Mouse (Mus musculus): ENCODE data around the gene Fdxacb1. TPM values are rescaled to one million over a fixed set of nuclear protein-coding genes. Genes with fewer than 3 reads are reported as not detected.

Gene Fdxacb1
- polyA plus RNA-seq, 2 experiments = 5.2 to 9.4 TPM

GRCm38 (mm10) chr9:50740867-50741784 lies 26.9 kb upstream of the Fdxacb1 start:
- WGBS (ENCODE audit: insufficient replicate concordance) = 71% methylated on average over 14 of the region's 14 CpGs
- H3K36me3 ChIP-seq (replicated peaks; ENCODE audit: control insufficient read depth, insufficient read depth, low read depth) = no peaks in the 10 kb centered on the region

DNA sequence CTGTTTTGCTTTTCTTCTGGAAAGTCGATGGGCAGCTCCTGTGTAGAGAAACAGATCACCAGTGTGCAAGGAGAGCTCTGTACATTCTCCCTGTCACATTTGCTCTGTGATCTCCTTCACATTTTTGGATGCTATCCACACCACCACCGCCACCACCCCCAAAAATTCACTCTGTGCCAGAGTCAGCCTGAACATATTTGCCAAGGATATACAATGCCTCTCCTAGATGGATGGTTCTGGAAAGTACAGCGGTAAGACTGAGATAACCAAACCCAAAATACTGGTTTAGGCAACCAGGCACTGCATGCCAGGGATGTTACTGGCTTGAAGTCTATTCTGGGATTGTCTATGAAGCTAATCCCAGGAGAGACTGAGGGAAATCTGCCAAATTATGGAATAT lies 25.8 kb upstream of the Fdxacb1 start:
- WGBS (ENCODE audit: insufficient replicate concordance) = 59% methylated on average over 3 of the region's 3 CpGs
- no peak overlapping the region for H3K4me3 ChIP-seq (ENCODE audit: insufficient read depth in 1 of 2, low read depth in 2 of 2, low read length in 2 of 2)
- TF ChIP-seq EP300 (IDR thresholded peaks at IDR 0.05; ENCODE audit: low read depth) (no peak), CTCF (IDR thresholded peaks at IDR 0.05; ENCODE audit: low read depth) (no peak)
- peaks cover 4 to 5% of the 10 kb centered on the region in 2 experiments; a peak in 1 of 4 replicates for H3K4me1 ChIP-seq (replicated peaks; ENCODE audit: control insufficient read depth in 2 of 2, insufficient read depth in 2 of 2, low read length in 1 of 2)
- H3K9ac ChIP-seq (replicated peaks) = no peak overlapping the region
- no peak for DNase-seq (ENCODE audit: low read depth in 3 of 3, low spot score in 3 of 3)
- H3K27me3 ChIP-seq (ENCODE audit: control insufficient read depth, insufficient read depth, low read length) = no peaks in the 10 kb centered on the region; the same call in 1 of the 2 replicates
- H3K27ac ChIP-seq = no peak overlapping the region
- H3K9me3 ChIP-seq (ENCODE audit: control insufficient read depth, low read length) = no peaks in the 10 kb centered on the region
- no peak overlapping the region for H3K4me2 ChIP-seq (ENCODE audit: low read depth)
- H3K36me3 ChIP-seq (replicated peaks; ENCODE audit: control insufficient read depth, insufficient read depth, low read depth) = no peaks in the 10 kb centered on the region
- ATAC-seq (ENCODE audit: insufficient read depth) = no peak

More at GRCm38 (mm10) chr9:50740867-50741784, 26.9 kb upstream of the Fdxacb1 start:
- no peaks in the 10 kb centered on the region for H3K9me3 ChIP-seq (ENCODE audit: control insufficient read depth, low read length)
- TF ChIP-seq CTCF (IDR thresholded peaks at IDR 0.05; ENCODE audit: low read depth) = no peak
- TF ChIP-seq EP300 (IDR thresholded peaks at IDR 0.05; ENCODE audit: low read depth) = no peak
- ATAC-seq (ENCODE audit: insufficient read depth) (no peak), DNase-seq (ENCODE audit: low read depth in 3 of 3, low spot score in 3 of 3) (no peak)
- no peak overlapping the region for H3K4me3 ChIP-seq (ENCODE audit: insufficient read depth in 1 of 2, low read depth in 2 of 2, low read length in 2 of 2)
- no peak overlapping the region for H3K9ac ChIP-seq (replicated peaks)
- H3K27me3 ChIP-seq (ENCODE audit: control insufficient read depth, insufficient read depth, low read length) = no peaks in the 10 kb centered on the region; the same call in 1 of the 2 replicates
- H3K27ac ChIP-seq = no peak overlapping the region
- H3K4me1 ChIP-seq (replicated peaks; ENCODE audit: control insufficient read depth in 2 of 2, insufficient read depth in 2 of 2, low read length in 1 of 2) = peaks cover 4 to 5% of the 10 kb centered on the region in 2 experiments; a peak in 1 of 4 replicates
- H3K4me2 ChIP-seq (ENCODE audit: low read depth) = no peak overlapping the region

GRCm38 (mm10) chr9:50742744-50743143 lies 25.3 kb upstream of the Fdxacb1 start:
- 45% methylated on average over 2 of the region's 2 CpGs for whole genome bisulfite sequencing (ENCODE audit: insufficient replicate concordance)
- no peak for DNase-seq (ENCODE audit: low read depth in 3 of 3, low spot score in 3 of 3)
- Histone ChIP-seq H3K4me3 (ENCODE audit: insufficient read depth in 1 of 2, low read depth in 2 of 2, low read length in 2 of 2) (no peak overlapping the region), H3K4me2 (ENCODE audit: low read depth) (no peak overlapping the region), H3K27ac (no peak overlapping the region), H3K27me3 (ENCODE audit: control insufficient read depth, insufficient read depth, low read length) (no peaks in the 10 kb centered on the region; the same call in 1 of the 2 replicates), H3K9me3 (ENCODE audit: control insufficient read depth, low read length) (no peaks in the 10 kb centered on the region), H3K36me3 (replicated peaks; ENCODE audit: control insufficient read depth, insufficient read depth, low read depth) (no peaks in the 10 kb centered on the region), H3K9ac (replicated peaks) (no peak overlapping the region), H3K4me1 (replicated peaks; ENCODE audit: control insufficient read depth in 2 of 2, insufficient read depth in 2 of 2, low read length in 1 of 2) (peaks cover 4 to 5% of the 10 kb centered on the region in 2 experiments; a peak in 1 of 4 replicates)
- ATAC-seq (ENCODE audit: insufficient read depth) = no peak
- TF ChIP-seq EP300 (IDR thresholded peaks at IDR 0.05; ENCODE audit: low read depth) (no peak), CTCF (IDR thresholded peaks at IDR 0.05; ENCODE audit: low read depth) (no peak)

DNA sequence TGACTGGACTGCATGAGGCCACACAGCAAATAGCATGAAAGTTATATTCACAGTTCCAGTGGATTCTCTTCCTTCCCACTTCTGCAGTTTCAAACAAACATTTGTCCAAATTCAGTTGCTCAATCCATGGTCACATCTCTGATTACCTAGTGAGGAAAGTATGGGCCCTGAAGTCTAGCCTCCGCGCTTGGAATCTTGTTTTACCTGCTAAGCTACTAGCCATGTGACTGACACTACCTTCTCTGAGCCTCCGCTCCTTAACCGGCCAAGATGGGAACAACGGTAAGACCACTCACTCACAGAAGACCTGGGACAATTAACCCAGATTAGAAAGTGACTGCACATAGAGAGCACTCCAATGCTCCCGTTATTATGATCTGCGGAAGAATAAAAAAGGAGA lies 22.2 kb upstream of the Fdxacb1 start:
- Histone ChIP-seq H3K27me3 (ENCODE audit: control insufficient read depth, insufficient read depth, low read length) (no peaks in the 10 kb centered on the region; the same call in 1 of the 2 replicates), H3K4me3 (ENCODE audit: insufficient read depth in 1 of 2, low read depth in 2 of 2, low read length in 2 of 2) (peak overlapping the region; percentile 39 to 57), H3K9me3 (ENCODE audit: control insufficient read depth, low read length) (no peaks in the 10 kb centered on the region), H3K36me3 (replicated peaks; ENCODE audit: control insufficient read depth, insufficient read depth, low read depth) (no peaks in the 10 kb centered on the region), H3K4me1 (replicated peaks; ENCODE audit: control insufficient read depth in 2 of 2, insufficient read depth in 2 of 2, low read length in 1 of 2) (no peaks in the 10 kb centered on the region), H3K9ac (replicated peaks) (peak overlapping the region; percentile 40), H3K27ac (no peak overlapping the region), H3K4me2 (ENCODE audit: low read depth) (peak overlapping the region; percentile 35)
- 30% methylated on average over 7 of the region's 7 CpGs for WGBS (ENCODE audit: insufficient replicate concordance)
- DNase-seq (ENCODE audit: low read depth in 3 of 3, low spot score in 3 of 3) = no peak
- no peak for ATAC-seq (ENCODE audit: insufficient read depth)
- TF ChIP-seq CTCF (IDR thresholded peaks at IDR 0.05; ENCODE audit: low read depth) (no peak), EP300 (IDR thresholded peaks at IDR 0.05; ENCODE audit: low read depth) (no peak)

DNA sequence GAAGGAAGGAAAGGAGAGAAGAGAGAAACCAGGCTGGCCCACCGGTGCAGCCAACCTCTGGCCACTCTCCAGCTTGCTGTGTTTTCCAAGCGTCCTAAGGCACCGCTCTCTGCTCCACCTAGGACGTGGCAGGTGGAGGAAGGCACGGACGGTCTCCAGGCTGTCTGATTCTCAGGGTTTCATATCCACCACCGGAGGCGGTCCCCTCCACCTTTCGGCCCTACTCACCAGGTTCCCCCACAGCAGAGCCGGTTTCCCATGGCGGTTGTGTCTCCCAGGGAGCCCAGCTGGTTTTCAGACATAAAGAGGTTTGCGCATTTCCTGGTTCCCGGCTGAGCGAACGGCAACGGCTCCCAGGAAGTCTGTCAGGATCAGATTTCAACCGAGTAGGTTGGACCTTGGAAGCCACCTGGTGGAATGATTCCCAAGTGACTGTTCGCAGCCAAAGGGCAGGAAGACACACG lies 21.8 kb upstream of the Fdxacb1 start, which contains the start of gene 2310030G06Rik:
Gene 2310030G06Rik, minus strand, starts transcription at position 323 of the 464 bp plus-strand sequence.
- Histone ChIP-seq H3K27ac (no peak within 1 kb of the TSS), H3K4me2 (ENCODE audit: low read depth) (peak within 1 kb of the TSS; percentile 35), H3K9me3 (ENCODE audit: control insufficient read depth, low read length) (no peaks in the 10 kb centered on the region), H3K4me3 (ENCODE audit: insufficient read depth in 1 of 2, low read depth in 2 of 2, low read length in 2 of 2) (peak within 1 kb of the TSS; percentile 39 to 57), H3K36me3 (replicated peaks; ENCODE audit: control insufficient read depth, insufficient read depth, low read depth) (no peaks in the 10 kb centered on the region), H3K4me1 (replicated peaks; ENCODE audit: control insufficient read depth in 2 of 2, insufficient read depth in 2 of 2, low read length in 1 of 2) (no peaks in the 10 kb centered on the region), H3K27me3 (ENCODE audit: control insufficient read depth, insufficient read depth, low read length) (no peaks in the 10 kb centered on the region; the same call in 1 of the 2 replicates), H3K9ac (replicated peaks) (peak within 1 kb of the TSS; percentile 40)
- peak; percentile 37; the same call in 1 of the 2 replicates for ATAC-seq (ENCODE audit: insufficient read depth)
- DNase-seq (ENCODE audit: low read depth in 3 of 3, low spot score in 3 of 3) = no peak
- 9% methylated on average over 19 of the region's 19 CpGs for WGBS (ENCODE audit: insufficient replicate concordance)
- no peak for TF ChIP-seq EP300 (IDR thresholded peaks at IDR 0.05; ENCODE audit: low read depth)
- TF ChIP-seq CTCF (IDR thresholded peaks at IDR 0.05; ENCODE audit: low read depth) = 0 out of 2 replicates have a peak, but pooled peaks have one; percentile 17

Measured in liver, embryonic 14.5 days (tissue).